Comparison of ENCODE assay signal across 8 mouse cellular contexts in the genomic region with DNA sequence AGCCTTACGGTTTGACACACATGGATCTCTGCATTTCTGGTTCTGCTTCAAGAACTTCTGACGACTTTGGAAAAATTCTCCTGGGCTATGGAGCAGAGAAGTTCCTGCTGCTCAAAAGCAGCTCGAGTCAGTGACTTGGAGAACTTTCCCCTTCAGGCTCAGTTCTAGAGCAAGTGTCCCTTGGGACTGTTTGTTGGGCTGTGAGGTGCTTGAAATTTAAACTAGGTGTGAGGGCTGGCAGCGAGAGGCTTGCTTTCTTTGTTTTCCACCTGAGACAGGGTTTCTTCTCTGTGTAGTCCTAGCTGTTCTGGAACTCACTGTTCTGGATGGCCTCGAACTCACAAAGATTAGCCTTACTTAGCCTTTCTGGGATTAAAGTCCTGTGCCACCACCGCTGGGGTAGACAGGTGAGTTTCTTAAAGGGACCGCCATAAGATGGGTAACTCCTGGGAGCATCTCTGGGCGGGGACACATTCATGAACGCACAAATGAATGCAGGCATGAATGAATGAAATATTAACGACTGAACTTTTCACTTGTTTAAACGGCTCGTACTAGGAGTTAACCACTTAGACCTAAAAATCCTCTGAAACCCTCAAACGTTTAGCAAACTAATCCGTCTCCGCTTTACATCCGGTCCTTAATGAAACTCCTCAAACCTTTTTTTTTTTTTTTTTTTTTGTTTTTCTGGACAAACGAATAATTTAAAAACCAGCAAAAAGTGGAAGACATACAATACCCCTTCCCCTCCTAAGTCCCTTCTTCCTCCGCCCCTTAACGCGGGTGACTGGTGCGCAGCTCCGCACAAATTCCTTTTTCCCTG. TPM values are rescaled to one million over a fixed set of nuclear protein-coding genes. Genes with fewer than 3 reads are reported as not detected.
DNase-seq lines count a peak whose midpoint lies in the region; ATAC-seq lines count a peak whose summit lies in the region.

No protein-coding gene starts in this region.

- no peaks in the 10 kb centered on the region for H3K27me3 ChIP-seq in forebrain, embryonic 13.5 days
- peaks cover 41% of the 10 kb centered on the region for H3K27me3 ChIP-seq in liver, embryonic 13.5 days

- H3K4me2 ChIP-seq in forebrain, embryonic 13.5 days: peak overlapping the region; percentile 76
- peak overlapping the region; percentile 96 for H3K4me2 ChIP-seq in liver, embryonic 13.5 days

- WGBS in forebrain, embryonic 13.5 days: 12% methylated on average over 22 of the region's 22 CpGs
- WGBS in liver, embryonic 13.5 days (ENCODE audit: insufficient replicate concordance): 14% methylated on average over 22 of the region's 22 CpGs

- peak overlapping the region; percentile 92; the same call in 1 of the 2 replicates for H3K27ac ChIP-seq in forebrain, embryonic 13.5 days
- peak overlapping the region; percentile 90 for H3K27ac ChIP-seq in liver, embryonic 13.5 days

- ATAC-seq in forebrain, embryonic 13.5 days: no peak; the same call in 1 of the 2 replicates
- ATAC-seq in liver, embryonic 13.5 days (ENCODE audit: low read depth): no peak

- H3K4me3 ChIP-seq in forebrain, embryonic 13.5 days: peak overlapping the region; percentile 88
- H3K4me3 ChIP-seq in liver, embryonic 13.5 days (replicated peaks): peak overlapping the region; percentile 99

- H3K9me3 ChIP-seq in forebrain, embryonic 13.5 days (replicated peaks): no peaks in the 10 kb centered on the region
- no peaks in the 10 kb centered on the region for H3K9me3 ChIP-seq in liver, embryonic 13.5 days (replicated peaks)

- H3K36me3 ChIP-seq in forebrain, embryonic 13.5 days (ENCODE audit: poor library complexity, severe bottlenecking): peaks cover 8% of the 10 kb centered on the region
- peaks cover 18% of the 10 kb centered on the region for H3K36me3 ChIP-seq in liver, embryonic 13.5 days

- peak overlapping the region; percentile 86 for H3K9ac ChIP-seq in forebrain, embryonic 13.5 days
- H3K9ac ChIP-seq in liver, embryonic 13.5 days: peak overlapping the region; percentile 99

- DNase-seq in embryo, embryonic 10.5 days (ENCODE audit: low spot score): peak; percentile 53
- DNase-seq in embryo, embryonic 10 days (ENCODE audit: low spot score): no peak
- peak; percentile 14 for DNase-seq in 3T3-L1 (ENCODE audit: low read depth, low spot score)
- no peak for DNase-seq in liver, embryonic 13.5 days
- DNase-seq in adrenal gland, adult 8-10 months: no peak
- no peak for DNase-seq in cerebellum, postnatal 25 days
- DNase-seq in cerebellum, postnatal 14 days: no peak

- peaks cover 37% of the 10 kb centered on the region for H3K4me1 ChIP-seq in forebrain, embryonic 13.5 days
- H3K4me1 ChIP-seq in liver, embryonic 13.5 days (replicated peaks): peaks cover 40% of the 10 kb centered on the region

RNA-seq across cellular contexts. Expression of a gene that starts 0.5 kb away (rescaled TPM):
- polyA plus RNA-seq in forebrain, embryonic 13.5 days (2015; fragmentation: Nextera tagmentation; extraction: Ambion mirVana): 17.9 and 19.7 TPM in 2 replicates
- polyA plus RNA-seq in liver, embryonic 13.5 days (2015; fragmentation: Nextera tagmentation; extraction: Ambion mirVana): 8.8 and 10.3 TPM in 2 replicates
- 100 to 1,000 TPM in 1 of 4 experiments, 10 to 100 TPM in 3; 79.4 to 105 (median 85.4) TPM for total RNA-seq in adrenal gland, adult 8-10 months (2022)

Comparison
In these comparisons a context has a peak if more than half of its experiments do, and no peak if none do; other contexts are left out.
1. DNase-seq: peak in embryo, embryonic 10.5 days (single experiment) and 3T3-L1 (single experiment); none in embryo, embryonic 10 days (single experiment), liver, embryonic 13.5 days (single experiment), adrenal gland, adult 8-10 months (single experiment), cerebellum, postnatal 25 days (0 of 2) and cerebellum, postnatal 14 days (0 of 2).